Mouse (Mus musculus): ENCODE results near the gene Syt12. TPM values are rescaled to one million over a fixed set of nuclear protein-coding genes. Genes with fewer than 3 reads are reported as not detected.

Syt12 gene
- polyA plus RNA-seq, 1 experiment = 41.8 TPM

DNA sequence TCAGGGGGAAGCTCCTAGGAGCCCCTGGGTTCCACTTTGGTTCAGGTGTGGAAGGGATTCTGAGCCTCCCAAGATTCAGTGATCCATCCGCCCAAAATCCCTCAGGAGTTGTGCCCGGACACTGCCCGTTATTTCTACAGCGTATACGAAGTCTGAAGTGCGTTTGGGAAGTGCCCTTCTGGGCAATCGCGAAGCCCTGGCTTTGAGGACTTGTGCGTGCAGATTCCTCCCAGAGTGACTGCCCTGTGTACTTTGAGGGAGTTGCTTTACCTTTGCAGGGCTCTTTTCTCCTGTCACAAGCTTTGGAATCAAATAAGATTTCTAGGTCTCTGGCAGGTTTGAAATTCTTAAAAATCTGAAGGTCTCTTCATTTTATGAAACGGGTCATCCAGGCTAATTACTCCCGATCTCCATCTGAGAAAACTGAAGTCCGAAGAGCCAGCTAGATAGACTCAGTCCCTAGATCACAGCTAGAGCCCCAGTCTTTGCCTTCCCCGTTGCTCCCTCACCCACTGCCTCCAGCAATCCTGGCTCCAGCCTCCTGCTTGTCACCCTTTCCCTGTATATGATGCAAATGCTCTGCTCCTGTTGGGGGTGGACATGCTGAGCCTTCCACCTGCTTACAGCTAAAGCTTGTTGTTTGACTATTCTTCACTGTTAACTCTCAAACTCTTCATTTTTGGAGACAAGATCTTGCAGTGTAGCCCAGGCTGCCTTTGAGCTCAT is 34.0 kb upstream of the Syt12 start:
- TF ChIP-seq POLR2A (IDR thresholded peaks at IDR 0.05; ENCODE audit: low read depth, low read length) (no peak), CTCF (IDR thresholded peaks at IDR 0.05; ENCODE audit: extremely low read depth, insufficient read length, insufficient replicate concordance, low read depth, low read length) (no peak)
- H3K4me3 ChIP-seq (ENCODE audit: low read depth, low read length) = peak overlapping the region; percentile 87
- 8% methylated on average over 13 of the region's 13 CpGs for WGBS

DNA sequence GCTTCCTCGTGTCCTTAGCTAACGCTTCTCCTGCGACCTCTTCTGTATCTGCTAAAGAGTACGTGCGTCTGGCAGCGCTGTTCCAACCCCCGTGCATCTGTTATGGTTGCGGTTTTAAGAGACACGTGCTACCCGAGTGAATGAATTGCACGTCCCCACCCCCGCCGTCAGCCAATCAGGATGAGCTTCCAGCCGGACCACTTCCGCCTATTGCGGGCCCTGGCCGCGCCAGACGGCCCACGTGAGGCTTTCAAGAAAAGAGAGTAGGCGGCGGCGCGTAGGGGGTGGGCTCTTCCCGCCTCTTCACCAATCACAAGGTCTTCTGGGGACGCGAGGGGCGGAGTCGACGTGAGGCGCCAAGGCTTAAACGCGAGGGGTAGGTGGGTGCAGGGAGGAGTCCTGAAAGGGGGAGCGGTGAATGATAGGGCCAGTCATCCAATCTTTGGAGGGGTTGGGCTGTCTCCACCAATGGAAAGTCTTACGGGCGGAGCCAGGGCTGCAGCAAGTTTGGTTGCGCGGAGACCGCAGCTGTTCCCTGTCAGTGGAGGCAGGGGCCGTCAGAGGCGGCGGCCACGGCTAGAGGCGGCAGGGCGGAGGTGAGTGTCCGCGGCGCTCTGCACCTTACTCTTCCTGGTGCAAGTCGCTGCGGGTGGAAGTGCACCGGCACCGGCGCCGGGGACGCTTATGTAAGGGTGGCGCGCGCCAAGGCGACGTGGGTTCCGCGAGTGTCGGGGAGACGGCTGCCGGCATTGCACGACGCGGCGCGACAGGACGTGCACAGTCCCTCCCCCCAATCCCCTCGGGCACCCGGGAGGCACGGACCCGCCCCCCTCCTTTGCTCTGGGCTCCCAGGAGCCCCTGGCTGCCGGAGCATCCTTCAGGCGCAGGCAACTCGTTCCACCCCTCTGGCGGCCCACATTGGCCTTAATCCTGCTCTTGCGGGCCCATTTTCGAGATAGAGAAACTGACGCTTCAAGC is 33.0 kb upstream of the Syt12 start, which contains the start of gene Pcx:
TSS of gene Pcx (plus strand) at position 487 of the 978 bp plus-strand sequence.
- Histone ChIP-seq H3K27ac (ENCODE audit: insufficient read depth, low read depth, low read length) (no peak within 1 kb of the TSS), H3K36me3 (ENCODE audit: control insufficient read depth, insufficient read depth, low read length) (no peaks in the 10 kb centered on the region), H3K4me3 (ENCODE audit: low read depth, low read length) (peak within 1 kb of the TSS; percentile 87), H3K27me3 (ENCODE audit: control insufficient read depth, insufficient read depth, low read length) (peaks cover 4% of the 10 kb centered on the region; the same call in 1 of the 2 replicates), H3K4me1 (ENCODE audit: control insufficient read depth, insufficient read depth, insufficient read length, low read length) (peaks cover 10% of the 10 kb centered on the region; the same call in 1 of the 2 replicates)
- no peak for TF ChIP-seq CTCF (IDR thresholded peaks at IDR 0.05; ENCODE audit: extremely low read depth, insufficient read length, insufficient replicate concordance, low read depth, low read length)
- TF ChIP-seq POLR2A (IDR thresholded peaks at IDR 0.05; ENCODE audit: low read depth, low read length) = peak; percentile 92
- WGBS = under 1% methylated on average over 82 of the region's 82 CpGs

More for the DNA sequence above, 34.0 kb upstream of the Syt12 start:
- Histone ChIP-seq H3K27ac (ENCODE audit: insufficient read depth, low read depth, low read length) (no peak overlapping the region), H3K36me3 (ENCODE audit: control insufficient read depth, insufficient read depth, low read length) (no peaks in the 10 kb centered on the region), H3K27me3 (ENCODE audit: control insufficient read depth, insufficient read depth, low read length) (peaks cover 4% of the 10 kb centered on the region; the same call in 1 of the 2 replicates), H3K4me1 (ENCODE audit: control insufficient read depth, insufficient read depth, insufficient read length, low read length) (peaks cover 10% of the 10 kb centered on the region; the same call in 1 of the 2 replicates)

DNA sequence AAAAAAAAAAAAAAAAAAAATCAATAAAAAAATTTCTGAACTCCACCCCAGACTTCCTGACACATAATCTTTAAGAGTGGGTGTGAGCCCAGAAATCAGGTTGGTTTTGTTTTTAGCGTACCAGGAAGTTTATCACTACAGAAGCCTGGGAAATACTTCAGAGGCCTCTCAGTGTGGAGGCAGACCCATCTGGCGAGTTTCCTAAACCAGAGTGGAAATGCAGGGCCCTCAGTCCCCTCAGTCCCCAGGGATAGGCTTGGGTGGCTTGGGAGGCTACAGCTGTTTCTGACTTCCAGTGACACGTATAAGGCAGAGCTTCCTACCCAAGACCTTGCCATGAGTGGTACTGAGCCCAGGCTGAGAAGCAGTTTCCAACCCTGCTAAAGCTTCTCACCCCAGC is 30.5 kb upstream of the Syt12 start:
- Histone ChIP-seq H3K36me3 (ENCODE audit: control insufficient read depth, insufficient read depth, low read length) (no peaks in the 10 kb centered on the region), H3K27me3 (ENCODE audit: control insufficient read depth, insufficient read depth, low read length) (peaks cover 4% of the 10 kb centered on the region; the same call in 1 of the 2 replicates), H3K27ac (ENCODE audit: insufficient read depth, low read depth, low read length) (peak overlapping the region; percentile 44; the same call in 1 of the 2 replicates), H3K4me1 (ENCODE audit: control insufficient read depth, insufficient read depth, insufficient read length, low read length) (peaks cover 7% of the 10 kb centered on the region; the same call in 1 of the 2 replicates), H3K4me3 (ENCODE audit: low read depth, low read length) (no peak overlapping the region)
- 27% methylated on average over 3 of the region's 3 CpGs for WGBS
- TF ChIP-seq POLR2A (IDR thresholded peaks at IDR 0.05; ENCODE audit: low read depth, low read length) (no peak), CTCF (IDR thresholded peaks at IDR 0.05; ENCODE audit: extremely low read depth, insufficient read length, insufficient replicate concordance, low read depth, low read length) (no peak)

DNA sequence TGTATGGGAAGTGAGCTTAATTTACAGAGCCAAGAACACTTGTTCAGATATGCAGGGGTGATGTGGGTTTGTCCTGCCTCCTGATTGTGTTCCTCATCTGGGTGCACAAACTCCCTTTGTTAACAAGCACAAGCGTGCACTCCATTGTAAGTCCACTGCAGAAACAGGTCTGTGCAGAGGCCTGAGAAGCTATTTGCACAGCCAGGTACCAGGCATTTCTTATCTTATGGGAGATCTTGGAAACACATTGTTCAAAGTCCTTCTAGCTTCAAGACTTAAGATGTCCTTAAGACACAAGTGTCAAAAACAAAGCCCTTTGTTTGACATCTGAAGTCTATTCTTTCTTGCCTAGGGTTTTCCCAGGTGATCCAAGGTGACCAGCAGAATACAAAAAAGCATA is 27.6 kb upstream of the Syt12 start:
- 91% methylated on average over 1 of the region's 1 CpGs for WGBS
- Histone ChIP-seq H3K4me1 (ENCODE audit: control insufficient read depth, insufficient read depth, insufficient read length, low read length) (peaks cover 7% of the 10 kb centered on the region; the same call in 1 of the 2 replicates), H3K27me3 (ENCODE audit: control insufficient read depth, insufficient read depth, low read length) (no peaks in the 10 kb centered on the region), H3K36me3 (ENCODE audit: control insufficient read depth, insufficient read depth, low read length) (no peaks in the 10 kb centered on the region), H3K4me3 (ENCODE audit: low read depth, low read length) (no peak overlapping the region), H3K27ac (ENCODE audit: insufficient read depth, low read depth, low read length) (no peak overlapping the region)
- TF ChIP-seq CTCF (IDR thresholded peaks at IDR 0.05; ENCODE audit: extremely low read depth, insufficient read length, insufficient replicate concordance, low read depth, low read length) (no peak), POLR2A (IDR thresholded peaks at IDR 0.05; ENCODE audit: low read depth, low read length) (no peak)

DNA sequence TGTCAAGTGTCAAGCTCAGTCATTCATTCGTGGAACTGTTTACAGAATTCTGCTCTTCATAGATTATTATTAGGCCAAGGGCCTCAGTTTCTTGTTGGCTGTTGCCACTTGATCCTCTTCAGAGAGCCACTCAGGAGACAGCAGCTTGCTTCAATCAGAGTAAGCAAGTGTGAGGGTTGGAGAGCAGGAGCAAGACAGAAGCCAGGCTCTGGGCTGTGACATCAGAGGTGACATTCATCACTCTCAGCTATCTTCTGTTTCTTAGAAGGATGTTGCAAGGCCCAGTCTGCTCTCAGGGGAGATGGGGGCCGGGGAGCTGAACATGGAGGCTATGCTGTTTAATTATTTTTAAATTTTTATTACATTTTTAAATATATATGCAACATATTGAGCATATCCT is 25.5 kb upstream of the Syt12 start:
- peaks cover 11% of the 10 kb centered on the region; the same call in 1 of the 2 replicates for H3K4me1 ChIP-seq (ENCODE audit: control insufficient read depth, insufficient read depth, insufficient read length, low read length)
- no peak overlapping the region for H3K4me3 ChIP-seq (ENCODE audit: low read depth, low read length)
- H3K36me3 ChIP-seq (ENCODE audit: control insufficient read depth, insufficient read depth, low read length) = no peaks in the 10 kb centered on the region
- WGBS = 72% methylated on average over 2 of the region's 2 CpGs
- no peak overlapping the region for H3K27ac ChIP-seq (ENCODE audit: insufficient read depth, low read depth, low read length)
- H3K27me3 ChIP-seq (ENCODE audit: control insufficient read depth, insufficient read depth, low read length) = no peaks in the 10 kb centered on the region
- no peak for TF ChIP-seq POLR2A (IDR thresholded peaks at IDR 0.05; ENCODE audit: low read depth, low read length)
- TF ChIP-seq CTCF (IDR thresholded peaks at IDR 0.05; ENCODE audit: extremely low read depth, insufficient read length, insufficient replicate concordance, low read depth, low read length) = no peak

DNA sequence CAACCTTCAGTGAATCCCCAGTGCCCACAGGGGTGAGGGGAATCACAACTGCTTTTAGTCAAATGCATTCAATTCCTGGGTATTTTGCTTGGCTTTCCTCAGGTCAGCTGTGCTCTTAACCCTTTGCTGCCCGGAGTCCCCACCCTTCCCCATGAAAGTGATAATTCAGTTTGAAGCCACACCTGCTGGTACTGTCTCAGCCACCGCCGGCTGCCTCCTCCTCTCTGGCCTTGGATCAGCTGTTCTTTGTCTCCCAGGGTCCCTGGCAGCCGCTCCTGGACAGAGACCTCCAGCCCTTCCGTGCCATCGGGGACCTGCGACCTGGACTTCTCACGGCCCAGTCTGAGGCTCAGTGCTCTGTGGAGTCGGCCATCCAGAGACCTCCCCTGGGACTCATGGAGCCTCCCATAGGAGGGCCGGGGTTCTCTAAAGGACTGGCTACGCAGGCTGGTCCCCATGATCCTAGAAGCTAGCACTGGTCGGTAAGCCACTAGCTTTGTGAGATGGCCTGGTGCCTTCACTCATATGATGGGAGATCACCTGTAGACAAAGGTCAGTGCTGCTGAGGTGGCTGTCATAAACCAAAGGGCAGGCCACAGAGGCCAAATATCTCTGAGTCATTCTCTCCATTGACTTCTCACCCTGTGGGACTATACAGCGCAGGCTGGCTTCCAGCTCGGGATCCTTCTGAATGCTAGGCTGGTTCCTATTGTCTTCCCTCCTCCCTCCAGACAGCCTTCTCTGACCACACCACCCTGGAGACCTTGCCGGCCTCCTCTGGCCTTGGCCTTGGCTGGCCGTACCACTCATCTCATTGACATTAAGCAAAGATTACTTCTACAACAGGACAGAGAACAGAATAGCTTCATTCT is 21.1 kb upstream of the Syt12 start, which contains the start of gene 2010003K11Rik:
TSS of gene 2010003K11Rik (minus strand) at position 522 of the 872 bp plus-strand sequence.
- peak; percentile 39; the same call in 1 of the 2 replicates for TF ChIP-seq POLR2A (IDR thresholded peaks at IDR 0.05; ENCODE audit: low read depth, low read length)
- no peak for TF ChIP-seq CTCF (IDR thresholded peaks at IDR 0.05; ENCODE audit: extremely low read depth, insufficient read length, insufficient replicate concordance, low read depth, low read length)
- WGBS = 35% methylated on average over 16 of the region's 16 CpGs
- Histone ChIP-seq H3K4me3 (ENCODE audit: low read depth, low read length) (peak within 1 kb of the TSS; percentile 71), H3K4me1 (ENCODE audit: control insufficient read depth, insufficient read depth, insufficient read length, low read length) (peaks cover 27% of the 10 kb centered on the region), H3K27ac (ENCODE audit: insufficient read depth, low read depth, low read length) (peak within 1 kb of the TSS; percentile 98), H3K27me3 (ENCODE audit: control insufficient read depth, insufficient read depth, low read length) (no peaks in the 10 kb centered on the region), H3K36me3 (ENCODE audit: control insufficient read depth, insufficient read depth, low read length) (no peaks in the 10 kb centered on the region)

All from small intestine, adult 2 months (tissue).